Mouse (Mus musculus) thymus, adult 2 months (tissue): ENCODE measurements at regions not wholly inside any gene's neighbourhood (a gene's known extent, or its start where the extent isn't known, plus 50 kb on each side); places are given as distances from the start of the nearest gene placed in this dataset.

Source experiments
- DNase-seq: peaks from one replicate; pipeline ENCODE4 v3.0.0; 2021
- H3K27ac ChIP-seq: fragments of 200-500 bp; 2 replicates; pipeline ENCODE4 v1.5.1; 2012; ENCODE audit warnings: low read length, control low read depth; ENCODE audit not compliant: control insufficient read depth, insufficient read depth
- H3K27me3 ChIP-seq: fragments of 200-500 bp; 2 replicates; pipeline ENCODE4 v1.6.1; 2012; ENCODE audit warnings: mild to moderate bottlenecking, low read length, moderate library complexity, mixed read lengths; ENCODE audit not compliant: control insufficient read depth, insufficient read depth
- H3K36me3 ChIP-seq: fragments of 200-500 bp; 2 replicates; pipeline ENCODE4 v1.6.1; 2012; ENCODE audit warnings: mild to moderate bottlenecking, low read length, moderate library complexity; ENCODE audit not compliant: control insufficient read depth, insufficient read depth
- H3K4me1 ChIP-seq: fragments of 200-500 bp; replicated peaks from 2 replicates; pipeline ENCODE4 v1.6.1; 2012; ENCODE audit warnings: low read length; ENCODE audit not compliant: control insufficient read depth, insufficient read depth
- H3K4me3 ChIP-seq: fragments of 200-500 bp; 2 replicates; pipeline ENCODE4 v1.5.1; 2012; ENCODE audit warnings: mild to moderate bottlenecking, low read length, control low read depth, moderate library complexity; ENCODE audit not compliant: control insufficient read depth, insufficient read depth
- CTCF ChIP-seq: fragments of 200-500 bp; IDR thresholded peaks from 2 replicates; pipeline ENCODE4 v1.5.1; 2012; ENCODE audit warnings: mild to moderate bottlenecking, control low read depth, low read length, moderate library complexity, borderline replicate concordance; ENCODE audit not compliant: control insufficient read depth, poor library complexity, insufficient read depth; ENCODE audit errors: extremely low read depth
- POLR2A ChIP-seq: fragments of 200-500 bp; IDR thresholded peaks from 2 replicates; pipeline ENCODE4 v1.6.1; 2012; ENCODE audit warnings: mild to moderate bottlenecking, low read length, control low read depth, moderate library complexity; ENCODE audit not compliant: control insufficient read depth, poor library complexity, insufficient read depth; ENCODE audit errors: extremely low read depth
- WGBS: fragments of 180-500 bp; shearing (Covaris S2); methylation state at CpG from one replicate; pipeline ENCODE4 v1.1.7; 2018; 5-methylcytosine and 5-hydroxymethylcytosine counted together

DNA sequence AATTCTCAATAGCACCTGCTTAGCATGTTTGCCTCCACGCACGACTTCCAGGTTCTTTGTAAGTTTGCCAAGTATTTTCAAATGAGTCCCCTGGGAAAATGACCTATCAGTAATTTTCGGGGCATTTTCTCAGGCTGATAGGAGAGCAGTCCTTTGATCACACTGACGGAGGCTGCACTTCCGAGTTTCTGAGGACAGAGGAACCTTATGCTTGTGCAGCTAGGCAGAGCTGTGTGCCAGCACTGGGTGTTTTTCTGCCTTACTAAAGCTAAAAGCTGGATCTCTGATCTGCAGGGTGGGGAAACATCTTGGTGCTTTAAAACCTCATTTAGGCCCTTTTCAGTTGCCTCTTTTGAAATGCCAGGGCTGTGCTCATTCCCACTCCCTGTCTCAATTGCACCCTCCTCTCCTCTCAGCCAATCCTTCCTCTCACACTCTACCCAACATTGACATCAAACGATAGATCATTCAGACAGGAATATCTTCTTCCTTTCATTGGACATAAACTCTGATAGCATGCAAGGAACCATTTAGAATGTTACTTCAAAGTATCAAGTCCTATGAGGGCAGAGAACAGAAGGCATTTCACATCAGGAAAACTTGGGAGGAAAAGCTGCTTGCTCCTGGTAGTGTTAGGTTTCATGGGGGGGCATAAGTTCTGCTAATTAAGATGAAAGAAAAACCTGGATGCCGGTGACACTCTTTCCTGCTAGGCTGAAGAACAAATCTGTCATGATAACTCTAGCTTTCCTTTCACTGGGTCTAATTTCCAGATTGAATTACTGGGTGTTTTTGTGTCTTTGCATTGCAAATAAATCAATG is 95.3 kb downstream of the Lurap1l start:
- no peaks in the 10 kb centered on the region for H3K27me3 ChIP-seq
- no peak overlapping the region for H3K4me3 ChIP-seq
- no peak overlapping the region for H3K27ac ChIP-seq
- no peaks in the 10 kb centered on the region for H3K4me1 ChIP-seq
- no peaks in the 10 kb centered on the region for H3K36me3 ChIP-seq
- WGBS = 75% methylated on average over 7 of the region's 7 CpGs
- TF ChIP-seq CTCF (no peak), POLR2A (no peak)
- no peak for DNase-seq

- Histone ChIP-seq H3K27me3 (no peaks in the 10 kb centered on the region), H3K36me3 (no peaks in the 10 kb centered on the region), H3K4me3 (no peak overlapping the region), H3K4me1 (no peaks in the 10 kb centered on the region), H3K27ac (no peak overlapping the region)
- TF ChIP-seq CTCF (no peak), POLR2A (no peak)
- 100% methylated on average over 1 of the region's 1 CpGs for WGBS
- DNase-seq = no peak
Measured at GRCm38 (mm10) chr4:81006546-81006945, 96.1 kb downstream of the Lurap1l start.

DNA sequence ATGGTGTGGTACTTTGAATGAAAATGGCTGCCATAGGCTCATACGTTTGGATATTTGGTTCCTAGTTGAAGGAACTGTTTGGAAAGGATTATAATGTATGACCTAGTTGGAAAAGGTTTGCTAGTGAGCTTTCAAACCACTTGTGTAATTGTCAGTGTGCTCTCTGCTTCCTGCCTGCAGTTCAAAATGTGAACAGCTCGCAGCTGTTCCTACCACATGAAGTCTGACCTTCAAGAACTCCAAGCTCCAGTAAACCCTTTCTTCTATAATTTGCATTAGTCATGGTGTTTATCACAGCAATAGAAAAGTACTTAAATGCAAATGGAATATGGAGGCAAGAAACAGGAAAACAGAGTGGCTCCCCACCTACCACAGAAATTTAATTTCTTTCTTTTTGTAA is 111.4 kb downstream of the Lurap1l start:
- DNase-seq = no peak
- Histone ChIP-seq H3K27ac (no peak overlapping the region), H3K4me1 (no peaks in the 10 kb centered on the region), H3K4me3 (no peak overlapping the region), H3K36me3 (no peaks in the 10 kb centered on the region), H3K27me3 (no peaks in the 10 kb centered on the region)
- WGBS = 83% methylated on average over 2 of the region's 2 CpGs
- TF ChIP-seq CTCF (no peak), POLR2A (no peak)

DNA sequence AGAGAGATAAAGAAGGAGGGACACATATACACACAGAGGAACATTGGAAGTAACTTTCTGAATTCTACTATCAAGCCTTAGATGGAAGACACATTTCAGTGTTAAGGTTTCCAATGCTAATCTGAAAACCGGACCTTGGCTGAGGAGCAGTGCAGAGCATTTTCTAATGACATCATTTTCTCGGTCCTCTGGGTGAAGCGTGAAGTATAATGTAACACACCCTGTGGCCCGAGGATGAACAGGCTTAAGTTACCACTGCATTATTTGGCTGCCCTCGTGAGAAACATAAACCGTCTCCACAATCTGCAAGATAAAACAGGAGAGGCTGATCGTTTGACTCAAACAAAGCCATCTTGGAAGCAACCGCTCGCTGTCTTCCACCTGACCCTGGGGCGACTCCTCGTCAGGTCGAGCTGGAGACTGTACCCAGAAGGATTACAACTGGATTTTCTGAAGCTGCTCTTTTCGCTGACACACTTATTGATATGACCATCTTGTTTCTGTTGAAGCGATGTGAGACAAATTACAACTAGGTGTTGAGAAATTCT is 113.1 kb downstream of the Lurap1l start:
- Histone ChIP-seq H3K27ac (no peak overlapping the region), H3K4me1 (no peaks in the 10 kb centered on the region), H3K27me3 (no peaks in the 10 kb centered on the region), H3K36me3 (no peaks in the 10 kb centered on the region), H3K4me3 (no peak overlapping the region)
- TF ChIP-seq CTCF = no peak
- no peak for TF ChIP-seq POLR2A
- no peak for DNase-seq
- 93% methylated on average over 14 of the region's 14 CpGs for WGBS

DNA sequence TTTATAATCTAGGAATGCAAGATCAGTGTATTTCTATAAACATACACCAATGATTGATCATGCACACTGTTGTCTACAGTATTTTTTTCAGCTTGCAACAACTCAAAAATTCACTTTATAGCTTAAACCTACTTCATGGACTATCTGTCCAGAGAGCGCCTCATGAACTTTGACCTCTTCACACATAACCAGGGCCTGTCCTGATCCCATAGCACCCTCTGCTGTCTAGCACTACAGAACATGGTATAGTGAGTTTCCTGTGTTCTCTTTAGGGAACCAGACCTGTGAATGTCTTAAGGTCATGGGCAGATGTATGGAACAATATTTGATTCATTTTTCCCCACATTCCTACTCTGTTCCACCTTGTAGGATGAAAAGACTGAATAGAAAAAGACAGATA is 117.1 kb downstream of the Lurap1l start:
- Histone ChIP-seq H3K27me3 (no peaks in the 10 kb centered on the region), H3K27ac (no peak overlapping the region), H3K4me3 (no peak overlapping the region), H3K36me3 (no peaks in the 10 kb centered on the region), H3K4me1 (no peaks in the 10 kb centered on the region)
- no peak for DNase-seq
- 96% methylated on average over 1 of the region's 1 CpGs for WGBS
- no peak for TF ChIP-seq POLR2A
- TF ChIP-seq CTCF = no peak

DNA sequence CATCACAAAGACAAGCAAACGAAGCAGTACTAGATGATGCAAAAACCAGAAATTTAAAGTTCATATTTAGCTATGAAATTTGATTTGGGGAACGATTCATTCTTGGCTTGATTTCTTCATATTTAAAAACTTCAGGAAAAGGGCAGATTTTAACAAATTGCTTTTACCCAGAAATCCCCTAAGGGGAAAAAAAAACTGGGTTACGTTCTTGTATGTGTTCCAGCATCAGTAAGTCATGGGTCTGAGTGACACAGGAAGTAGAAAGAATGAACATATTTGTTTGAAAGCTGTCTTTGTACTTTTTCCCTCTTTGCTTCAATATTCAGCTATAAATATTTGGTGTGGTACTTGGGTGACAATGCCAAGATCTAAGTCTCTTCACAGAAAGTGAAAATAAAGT is 120.2 kb downstream of the Lurap1l start:
- TF ChIP-seq CTCF (no peak), POLR2A (no peak)
- no peak overlapping the region for H3K4me3 ChIP-seq
- no peaks in the 10 kb centered on the region for H3K27me3 ChIP-seq
- H3K36me3 ChIP-seq = no peaks in the 10 kb centered on the region
- no peak overlapping the region for H3K27ac ChIP-seq
- H3K4me1 ChIP-seq = no peaks in the 10 kb centered on the region
- no peak for DNase-seq
- WGBS = 75% methylated on average over 3 of the region's 3 CpGs

- Histone ChIP-seq H3K4me3 (no peak overlapping the region), H3K27me3 (no peaks in the 10 kb centered on the region), H3K4me1 (no peaks in the 10 kb centered on the region), H3K36me3 (no peaks in the 10 kb centered on the region), H3K27ac (no peak overlapping the region)
- DNase-seq = no peak
- no peak for TF ChIP-seq CTCF
- TF ChIP-seq POLR2A = no peak
Measured at GRCm38 (mm10) chr4:81037336-81037902, 127.0 kb downstream of the Lurap1l start.
